Mouse (Mus musculus) cerebellum, postnatal 36 days (tissue): ENCODE data around the gene Tbc1d24.
"Not testable (repeated sequence)": the region's sequence is repeated elsewhere in the genome, so short reads cannot be mapped to it uniquely, and the experiment has no call there.

Source experiments
- DNase-seq, 2 experiments: peaks; one replicate each; pipeline ENCODE4 v3.0.0; 2021 to 2022; ENCODE audit warnings: mixed read lengths in 2 of 2

Tbc1d24 gene

DNA sequence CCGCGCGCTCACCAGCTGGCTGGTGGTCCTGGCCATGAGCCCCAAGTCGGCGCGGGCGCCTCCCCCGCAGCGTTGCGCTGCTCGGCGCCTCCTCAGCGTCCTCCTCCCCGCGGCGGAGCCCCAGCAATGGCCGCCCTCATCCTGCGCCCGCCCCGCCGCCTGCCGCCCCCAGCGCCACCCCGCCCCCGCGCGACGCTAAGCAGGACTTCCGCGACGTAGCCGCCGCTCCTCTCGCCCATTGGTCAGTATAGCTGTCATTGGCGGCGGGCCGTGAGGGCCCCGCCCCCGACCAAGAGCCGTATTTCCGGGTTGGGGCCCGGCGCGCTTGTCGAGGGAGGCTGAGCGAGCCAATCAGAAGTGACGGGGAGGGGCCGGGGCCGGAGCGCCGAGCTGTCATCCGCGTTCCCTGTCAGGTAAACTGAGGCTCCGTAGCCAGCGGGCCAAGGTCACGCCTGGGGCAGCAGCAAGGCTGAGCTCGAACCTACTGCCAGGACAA is 63.9 kb downstream of the Tbc1d24 start:
- DNase-seq = peak; percentile 96 to 99

DNA sequence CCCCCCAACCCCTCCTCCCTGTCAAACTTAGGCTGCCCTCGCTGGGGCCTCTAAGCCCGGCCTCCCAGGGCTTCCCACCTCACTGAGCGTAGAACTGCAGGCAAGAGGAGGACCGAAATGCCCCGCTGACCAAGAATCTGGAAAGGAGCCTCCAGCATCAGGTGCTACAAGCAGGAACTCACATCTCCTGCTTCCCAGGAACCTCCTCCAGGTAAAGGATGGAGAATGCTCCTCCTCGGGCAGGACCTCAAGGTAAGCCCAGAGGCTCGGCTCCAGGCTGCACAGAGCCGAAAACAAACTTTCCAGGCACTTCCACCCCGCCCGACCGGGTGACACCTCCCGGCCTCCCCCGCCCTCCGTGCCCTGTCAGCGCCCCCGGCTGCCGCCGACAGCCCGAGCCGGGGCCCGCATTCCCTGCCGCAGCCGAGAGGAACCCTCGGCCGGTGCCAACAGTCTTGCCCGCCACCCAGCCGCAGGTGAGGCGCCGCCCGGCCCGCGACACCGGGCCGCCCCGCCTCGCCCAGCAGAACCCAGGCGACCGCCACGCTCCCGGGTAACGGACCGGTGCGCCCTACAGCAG is 64.4 kb downstream of the Tbc1d24 start:
- DNase-seq = no peak

- no peak for DNase-seq
Measured at GRCm38 (mm10) chr17:24139968-24140367, 65.4 kb downstream of the Tbc1d24 start.

- no peak for DNase-seq
Measured at GRCm38 (mm10) chr17:24139256-24139655, 66.1 kb downstream of the Tbc1d24 start.

GRCm38 (mm10) chr17:24137226-24137880 is 68.0 kb downstream of the Tbc1d24 start:
- no peak for DNase-seq

DNA sequence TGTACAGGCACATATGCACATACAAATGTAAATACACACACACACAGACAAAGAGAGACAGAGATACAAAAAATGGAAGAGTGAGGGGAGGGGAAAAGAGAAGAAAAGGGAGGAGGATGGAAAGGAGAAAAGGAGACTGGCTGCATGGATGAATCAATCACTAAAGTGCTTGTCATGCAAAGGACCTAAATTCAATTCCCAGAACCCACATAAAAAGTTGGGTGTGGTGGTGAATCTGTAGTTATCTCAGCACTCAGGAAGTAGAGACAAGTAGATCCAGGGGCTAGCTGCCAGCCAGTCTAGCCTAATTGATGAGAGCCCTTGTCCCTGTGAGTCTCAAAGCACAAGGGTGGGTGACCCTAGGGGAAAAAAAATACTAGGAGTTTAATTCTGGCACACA is 71.3 kb downstream of the Tbc1d24 start:
- DNase-seq = no peak

- not testable (repeated sequence) for DNase-seq
Measured at GRCm38 (mm10) chr17:24132919-24133318, 72.4 kb downstream of the Tbc1d24 start.

DNA sequence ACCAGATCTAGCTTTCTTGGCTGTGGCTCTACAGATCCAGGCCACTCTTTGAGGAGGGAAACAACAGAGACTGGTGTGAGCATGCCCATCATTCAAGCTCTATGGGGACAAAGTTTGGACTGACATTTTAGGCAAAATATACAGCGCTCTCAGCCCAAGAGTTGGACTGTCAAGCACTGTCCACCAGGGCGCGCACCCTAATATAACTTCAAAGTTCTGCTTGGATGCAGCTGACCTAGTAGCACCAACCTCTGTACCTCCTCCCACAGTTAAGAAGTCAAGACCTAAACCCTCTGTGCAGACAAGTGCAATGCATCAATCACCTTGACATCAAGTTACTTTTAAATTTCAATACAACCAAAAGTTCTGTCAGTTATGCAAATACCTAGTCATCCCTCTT is 73.8 kb downstream of the Tbc1d24 start:
- no peak for DNase-seq

DNA sequence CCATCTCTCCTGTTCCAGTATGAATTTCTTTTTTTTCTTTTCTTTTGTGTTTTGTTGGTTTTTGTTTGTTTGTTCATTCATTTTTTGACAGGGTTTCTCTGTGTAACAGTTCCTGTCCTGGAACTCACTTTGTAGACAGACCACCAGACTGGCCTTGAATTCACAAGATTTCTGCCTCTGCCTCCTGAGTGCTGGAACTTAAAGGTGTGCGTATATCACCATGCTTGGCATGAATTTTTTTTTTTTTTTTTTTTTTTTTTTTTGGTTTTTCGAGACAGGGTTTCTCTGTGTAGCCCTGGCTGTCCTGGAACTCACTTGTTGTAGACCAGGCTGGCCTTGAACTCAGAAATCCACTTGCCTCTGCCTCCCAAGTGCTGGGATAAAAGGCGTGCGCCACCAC is 76.1 kb downstream of the Tbc1d24 start:
- DNase-seq = not testable (repeated sequence)

- no peak for DNase-seq
Measured at GRCm38 (mm10) chr17:24127592-24127991, 77.8 kb downstream of the Tbc1d24 start.

DNA sequence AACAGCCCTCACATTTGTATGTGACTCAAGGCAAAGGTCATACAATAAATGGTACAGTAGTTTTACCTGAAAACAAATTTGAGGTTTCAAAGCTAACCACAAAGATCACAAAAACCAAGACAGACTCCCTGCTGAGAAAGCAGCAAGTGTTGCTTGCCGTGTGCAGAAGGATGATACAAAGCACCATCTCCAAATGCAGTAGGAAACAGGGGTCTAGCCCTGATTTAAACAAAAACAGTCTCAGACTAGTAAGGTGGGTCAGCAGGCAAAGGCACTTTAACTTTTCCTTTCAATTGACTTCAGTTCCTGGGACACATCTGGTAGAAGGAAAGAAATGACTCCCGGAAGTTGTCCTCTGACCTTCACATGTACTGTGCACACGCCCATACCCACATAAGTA is 78.6 kb downstream of the Tbc1d24 start:
- DNase-seq = no peak
